Mouse (Mus musculus): ENCODE data around the gene Strada.
"Not testable (repeated sequence)": the region's sequence is repeated elsewhere in the genome, so short reads cannot be mapped to it uniquely, and the experiment has no call there.

The Strada gene

DNA sequence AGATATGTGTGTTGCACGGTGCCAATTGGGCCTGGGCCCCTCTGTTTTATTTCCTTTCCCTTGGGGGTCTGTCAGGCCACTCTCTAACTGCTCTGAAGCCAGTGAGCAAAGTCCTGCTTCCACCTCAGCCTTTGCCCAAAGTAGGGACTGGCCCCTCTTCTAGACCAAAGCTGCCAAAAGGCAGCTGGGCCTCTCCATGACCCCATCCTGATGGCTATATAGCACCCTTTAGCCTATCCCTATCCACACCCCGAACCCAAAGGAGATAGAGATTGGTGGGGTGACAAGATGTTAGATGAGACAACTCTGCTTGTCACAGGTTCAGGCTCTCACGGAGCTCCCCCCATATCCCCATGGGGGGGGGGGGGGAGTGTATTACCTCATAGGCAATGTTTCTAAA, 46.2 kb downstream of the Strada start:
- peaks cover 22% of the 10 kb centered on the region for H3K4me1 ChIP-seq (replicated peaks; ENCODE audit: low read depth, low read length)
- no peaks in the 10 kb centered on the region for H3K9me3 ChIP-seq (ENCODE audit: low read length)
- no peak for TF ChIP-seq CTCF (conservative IDR thresholded peaks at IDR 0.05; ENCODE audit: low read length)
- no peak for TF ChIP-seq NANOG (IDR thresholded peaks at IDR 0.05; ENCODE audit: borderline replicate concordance, low read length)
- TF ChIP-seq POU5F1 (IDR thresholded peaks at IDR 0.05; ENCODE audit: borderline replicate concordance, low read length): no peak
- H3K36me3 ChIP-seq (ENCODE audit: insufficient read depth, low read length): peaks cover 74% of the 10 kb centered on the region
- H3K4me3 ChIP-seq (replicated peaks; ENCODE audit: low read length): no peak overlapping the region
- H3K27me3 ChIP-seq (ENCODE audit: insufficient read depth, low read length): peaks cover 26% of the 10 kb centered on the region

DNA sequence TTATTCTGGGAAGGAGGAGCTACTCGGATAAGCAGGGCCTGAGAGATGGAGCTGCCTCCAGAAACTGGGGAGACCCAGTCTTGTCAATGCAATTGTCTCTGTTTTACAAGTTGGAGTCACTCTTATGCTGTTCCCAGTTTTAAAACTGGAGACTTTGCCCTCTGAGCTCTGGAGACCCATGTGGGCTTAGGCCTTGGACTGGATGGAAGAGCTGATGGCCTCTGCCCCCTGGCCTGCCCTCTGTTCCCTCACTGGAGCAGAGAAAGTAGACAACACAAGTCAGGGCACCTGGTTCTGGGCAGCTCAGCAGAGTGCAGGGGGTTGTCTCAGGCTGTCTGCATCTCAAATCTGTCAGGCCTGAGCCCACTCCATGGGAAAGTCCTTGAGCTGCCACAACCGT, 47.2 kb downstream of the Strada start:
- TF ChIP-seq POU5F1 (IDR thresholded peaks at IDR 0.05; ENCODE audit: borderline replicate concordance, low read length) (no peak), CTCF (conservative IDR thresholded peaks at IDR 0.05; ENCODE audit: low read length) (no peak), NANOG (IDR thresholded peaks at IDR 0.05; ENCODE audit: borderline replicate concordance, low read length) (no peak)
- H3K4me3 ChIP-seq (replicated peaks; ENCODE audit: low read length): no peak overlapping the region
- no peaks in the 10 kb centered on the region for H3K9me3 ChIP-seq (ENCODE audit: low read length)
- H3K36me3 ChIP-seq (ENCODE audit: insufficient read depth, low read length): peaks cover 83% of the 10 kb centered on the region
- peaks cover 16% of the 10 kb centered on the region for H3K4me1 ChIP-seq (replicated peaks; ENCODE audit: low read depth, low read length)
- H3K27me3 ChIP-seq (ENCODE audit: insufficient read depth, low read length): peaks cover 20% of the 10 kb centered on the region

DNA sequence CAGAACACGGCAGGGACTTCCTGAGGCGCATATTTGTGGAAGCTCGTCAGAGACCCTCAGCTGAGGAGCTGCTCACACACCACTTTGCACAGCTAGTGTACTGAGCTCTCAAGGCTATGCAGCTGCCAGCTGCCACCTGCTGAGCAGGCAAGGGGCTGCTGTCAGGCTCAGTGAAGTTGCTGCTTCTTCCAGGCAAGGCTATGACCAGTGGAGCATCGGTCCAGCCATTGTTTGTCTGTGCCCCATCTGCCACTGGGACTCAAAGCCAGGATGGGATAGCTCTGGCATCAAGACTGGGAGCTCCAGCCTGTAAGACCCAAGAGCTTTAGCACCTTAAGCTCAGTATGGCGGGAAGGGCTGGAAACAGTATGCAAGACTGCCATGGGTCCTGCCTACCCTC, 47.9 kb downstream of the Strada start:
- Histone ChIP-seq H3K27me3 (ENCODE audit: insufficient read depth, low read length) (peaks cover 15% of the 10 kb centered on the region), H3K4me3 (replicated peaks; ENCODE audit: low read length) (no peak overlapping the region), H3K36me3 (ENCODE audit: insufficient read depth, low read length) (peaks cover 90% of the 10 kb centered on the region), H3K4me1 (replicated peaks; ENCODE audit: low read depth, low read length) (peaks cover 12% of the 10 kb centered on the region), H3K9me3 (ENCODE audit: low read length) (no peaks in the 10 kb centered on the region)
- TF ChIP-seq CTCF (conservative IDR thresholded peaks at IDR 0.05; ENCODE audit: low read length): no peak
- TF ChIP-seq POU5F1 (IDR thresholded peaks at IDR 0.05; ENCODE audit: borderline replicate concordance, low read length): no peak
- TF ChIP-seq NANOG (IDR thresholded peaks at IDR 0.05; ENCODE audit: borderline replicate concordance, low read length): no peak

DNA sequence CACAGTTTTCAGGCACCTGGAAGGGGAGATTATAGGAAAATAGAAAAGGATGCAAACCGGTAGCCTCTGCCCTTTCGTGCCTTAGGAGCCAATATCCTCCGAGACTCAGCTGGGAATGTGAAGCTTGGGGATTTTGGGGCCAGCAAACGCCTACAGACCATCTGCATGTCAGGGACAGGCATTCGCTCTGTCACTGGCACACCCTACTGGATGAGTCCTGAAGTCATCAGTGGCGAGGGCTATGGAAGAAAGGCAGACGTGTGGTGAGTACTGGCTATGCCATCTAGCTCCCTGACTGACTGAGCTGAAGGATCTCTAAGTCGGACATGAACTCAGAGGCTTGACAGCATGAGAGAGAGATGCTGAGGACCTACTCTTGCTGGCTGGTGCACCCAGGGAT, 49.8 kb downstream of the Strada start:
- TF ChIP-seq CTCF (conservative IDR thresholded peaks at IDR 0.05; ENCODE audit: low read length): no peak
- no peak for TF ChIP-seq POU5F1 (IDR thresholded peaks at IDR 0.05; ENCODE audit: borderline replicate concordance, low read length)
- no peak for TF ChIP-seq NANOG (IDR thresholded peaks at IDR 0.05; ENCODE audit: borderline replicate concordance, low read length)
- H3K27me3 ChIP-seq (ENCODE audit: insufficient read depth, low read length): no peaks in the 10 kb centered on the region
- no peaks in the 10 kb centered on the region for H3K9me3 ChIP-seq (ENCODE audit: low read length)
- peaks cover 97% of the 10 kb centered on the region for H3K36me3 ChIP-seq (ENCODE audit: insufficient read depth, low read length)
- 0 out of 2 replicates have a peak, but pooled peaks cover 8% of the 10 kb centered on the region for H3K4me1 ChIP-seq (replicated peaks; ENCODE audit: low read depth, low read length)
- H3K4me3 ChIP-seq (replicated peaks; ENCODE audit: low read length): no peak overlapping the region

DNA sequence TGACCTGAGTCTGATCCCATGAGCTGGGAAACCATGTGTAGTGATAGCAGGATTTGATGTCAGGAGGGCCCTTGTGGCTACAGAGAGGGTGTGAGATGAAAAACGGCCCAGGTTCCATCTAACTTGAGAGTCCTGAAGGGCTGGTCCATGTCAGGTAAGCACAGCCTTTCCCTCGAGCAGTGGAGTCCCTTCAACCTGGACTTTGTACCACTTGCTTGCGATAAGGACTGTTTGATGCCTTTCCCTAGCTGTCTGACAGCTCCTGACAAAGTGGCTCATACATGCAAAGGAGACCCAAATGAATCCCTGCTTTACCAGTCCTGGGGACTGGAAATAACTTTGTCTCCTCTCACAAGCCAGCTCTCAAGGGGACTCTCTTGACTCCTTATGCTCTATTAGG, 50.7 kb downstream of the Strada start:
- Histone ChIP-seq H3K9me3 (ENCODE audit: low read length) (no peaks in the 10 kb centered on the region), H3K4me3 (replicated peaks; ENCODE audit: low read length) (no peak overlapping the region), H3K27me3 (ENCODE audit: insufficient read depth, low read length) (no peaks in the 10 kb centered on the region), H3K36me3 (ENCODE audit: insufficient read depth, low read length) (peaks cover 91% of the 10 kb centered on the region), H3K4me1 (replicated peaks; ENCODE audit: low read depth, low read length) (0 out of 2 replicates have a peak, but pooled peaks cover 8% of the 10 kb centered on the region)
- TF ChIP-seq CTCF (conservative IDR thresholded peaks at IDR 0.05; ENCODE audit: low read length) (no peak), POU5F1 (IDR thresholded peaks at IDR 0.05; ENCODE audit: borderline replicate concordance, low read length) (no peak), NANOG (IDR thresholded peaks at IDR 0.05; ENCODE audit: borderline replicate concordance, low read length) (no peak)

DNA sequence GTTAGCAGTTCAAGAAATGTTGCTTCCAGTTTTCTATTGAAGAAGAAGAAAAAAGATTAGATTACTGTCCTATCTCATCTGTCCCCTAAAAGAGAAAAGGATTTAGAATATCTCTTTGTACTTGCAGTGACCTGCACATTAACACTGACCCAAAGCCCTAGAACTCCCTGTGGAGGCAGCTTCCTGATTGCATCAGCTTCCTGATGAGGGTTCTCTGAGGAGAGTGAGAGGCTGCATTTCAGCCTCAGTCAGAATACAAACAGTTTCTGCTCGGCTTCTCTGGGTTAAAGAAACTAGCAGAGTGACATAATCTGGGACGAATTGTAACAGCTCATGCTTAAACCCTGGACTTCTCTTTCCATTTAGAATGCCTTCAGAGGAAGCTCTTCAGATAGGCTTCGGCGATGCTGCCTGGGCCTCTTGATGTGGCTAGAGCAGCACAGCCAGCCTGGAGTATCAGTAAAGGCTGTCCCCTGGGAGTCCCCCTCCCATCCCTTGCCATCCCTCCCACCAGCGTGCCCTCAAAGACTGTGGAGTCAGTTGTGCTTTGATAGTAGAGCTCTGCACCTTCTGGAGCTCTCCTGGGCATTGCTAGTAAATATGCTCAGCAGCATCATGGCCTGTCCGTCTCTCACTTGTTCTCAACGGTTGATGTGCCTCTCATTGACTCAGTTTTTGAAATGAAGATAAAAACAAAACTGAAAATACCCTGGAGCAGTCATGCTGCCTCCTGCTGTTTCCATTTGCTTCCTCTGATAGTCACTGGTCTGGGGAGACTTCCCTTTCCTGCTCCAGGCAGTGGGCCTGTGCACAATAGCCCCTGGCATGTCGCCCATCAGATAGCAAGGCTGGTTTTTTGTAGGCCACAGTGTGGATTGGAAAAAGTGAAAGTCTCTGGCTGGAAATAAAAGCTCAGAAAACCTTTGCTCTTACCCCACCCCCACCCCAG, 67.1 kb downstream of the Strada start:
- peaks cover 30% of the 10 kb centered on the region for H3K36me3 ChIP-seq (ENCODE audit: insufficient read depth, low read length)
- no peak for TF ChIP-seq NANOG (IDR thresholded peaks at IDR 0.05; ENCODE audit: borderline replicate concordance, low read length)
- TF ChIP-seq POU5F1 (IDR thresholded peaks at IDR 0.05; ENCODE audit: borderline replicate concordance, low read length): no peak
- TF ChIP-seq CTCF (conservative IDR thresholded peaks at IDR 0.05; ENCODE audit: low read length): no peak
- H3K9me3 ChIP-seq (ENCODE audit: low read length): no peaks in the 10 kb centered on the region
- peaks cover 24% of the 10 kb centered on the region for H3K4me1 ChIP-seq (replicated peaks; ENCODE audit: low read depth, low read length)
- H3K27me3 ChIP-seq (ENCODE audit: insufficient read depth, low read length): no peaks in the 10 kb centered on the region
- peak overlapping the region; percentile 37 for H3K4me3 ChIP-seq (replicated peaks; ENCODE audit: low read length)

DNA sequence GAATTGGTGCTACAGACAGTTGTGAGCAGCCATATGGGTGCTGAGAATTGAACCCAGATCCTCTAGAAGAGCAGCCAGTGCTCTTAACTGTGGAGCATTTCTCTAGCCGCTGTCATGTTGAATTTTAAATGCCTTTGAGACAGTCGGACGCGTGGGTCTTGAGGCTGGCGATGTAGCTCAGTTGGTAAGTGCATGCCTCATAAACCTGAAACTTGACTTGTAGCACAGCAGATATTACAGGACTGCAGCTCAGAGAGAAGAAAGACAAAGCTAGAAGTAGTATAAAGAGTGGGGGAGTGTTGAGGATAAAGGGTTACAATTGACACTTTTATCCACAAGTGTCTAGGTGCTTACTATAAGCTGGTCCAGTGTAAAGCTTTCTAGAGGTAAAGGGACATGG, 69.5 kb downstream of the Strada start:
- Histone ChIP-seq H3K4me3 (replicated peaks; ENCODE audit: low read length) (no peak overlapping the region), H3K4me1 (replicated peaks; ENCODE audit: low read depth, low read length) (peaks cover 24% of the 10 kb centered on the region), H3K9me3 (ENCODE audit: low read length) (no peaks in the 10 kb centered on the region), H3K27me3 (ENCODE audit: insufficient read depth, low read length) (no peaks in the 10 kb centered on the region), H3K36me3 (ENCODE audit: insufficient read depth, low read length) (peaks cover 37% of the 10 kb centered on the region)
- no peak for TF ChIP-seq NANOG (IDR thresholded peaks at IDR 0.05; ENCODE audit: borderline replicate concordance, low read length)
- no peak for TF ChIP-seq CTCF (conservative IDR thresholded peaks at IDR 0.05; ENCODE audit: low read length)
- TF ChIP-seq POU5F1 (IDR thresholded peaks at IDR 0.05; ENCODE audit: borderline replicate concordance, low read length): no peak

DNA sequence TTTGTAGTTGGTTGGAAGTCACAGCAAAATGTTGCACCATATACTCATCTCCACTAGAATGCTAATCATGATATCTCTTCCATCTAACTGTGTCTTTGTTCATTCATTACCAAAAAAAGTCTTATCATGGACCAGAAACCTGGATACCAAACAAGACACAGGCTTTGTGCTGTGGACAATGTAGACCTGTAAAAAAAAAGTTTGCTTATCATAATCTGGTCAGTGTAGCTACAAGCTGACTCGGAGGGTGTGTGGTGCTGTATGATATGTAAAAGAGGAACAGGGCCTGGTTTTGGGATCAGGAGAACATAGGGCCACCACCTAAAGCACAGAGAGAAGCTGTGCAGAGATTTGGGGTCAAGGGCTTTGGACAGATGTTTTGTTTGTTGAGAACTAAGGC, 72.5 kb downstream of the Strada start:
- Histone ChIP-seq H3K4me1 (replicated peaks; ENCODE audit: low read depth, low read length) (peaks cover 8% of the 10 kb centered on the region), H3K36me3 (ENCODE audit: insufficient read depth, low read length) (peaks cover 34% of the 10 kb centered on the region), H3K4me3 (replicated peaks; ENCODE audit: low read length) (no peak overlapping the region), H3K9me3 (ENCODE audit: low read length) (no peaks in the 10 kb centered on the region), H3K27me3 (ENCODE audit: insufficient read depth, low read length) (no peaks in the 10 kb centered on the region)
- TF ChIP-seq CTCF (conservative IDR thresholded peaks at IDR 0.05; ENCODE audit: low read length): no peak

DNA sequence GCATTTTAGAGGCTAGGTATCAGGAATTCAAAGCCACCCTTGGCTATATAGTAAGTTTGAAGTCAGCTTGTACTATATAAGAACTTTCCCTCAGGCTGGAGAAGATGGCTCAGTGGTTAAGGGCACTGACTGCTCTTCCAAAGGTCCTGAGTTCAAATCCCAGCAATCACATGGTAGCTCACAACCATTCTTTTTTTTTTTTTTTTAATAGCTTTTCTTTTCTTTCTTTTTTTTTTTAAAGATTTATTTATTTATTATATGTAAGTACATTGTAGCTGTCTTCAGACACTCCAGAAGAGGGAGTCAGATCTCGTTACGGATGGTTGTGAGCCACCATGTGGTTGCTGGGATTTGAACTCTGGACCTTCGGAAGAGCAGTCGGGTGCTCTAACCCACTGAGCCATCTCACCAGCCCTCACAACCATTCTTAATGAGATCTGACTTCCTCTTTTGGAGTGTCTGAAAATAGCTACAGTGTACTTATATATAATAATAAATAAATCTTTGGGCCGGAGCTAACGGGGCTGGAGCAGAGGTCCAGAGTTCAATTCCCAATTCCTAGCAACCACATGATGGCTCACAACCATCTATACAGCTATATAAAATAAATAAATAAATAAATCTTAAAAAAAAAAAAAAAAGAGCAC, 75.1 kb downstream of the Strada start:
- H3K36me3 ChIP-seq (ENCODE audit: insufficient read depth, low read length): peaks cover 50% of the 10 kb centered on the region
- not testable (repeated sequence) for H3K9me3 ChIP-seq (ENCODE audit: low read length); H3K4me1 ChIP-seq (replicated peaks; ENCODE audit: low read depth, low read length); H3K4me3 ChIP-seq (replicated peaks; ENCODE audit: low read length); H3K27me3 ChIP-seq (ENCODE audit: insufficient read depth, low read length)

Measured in E14TG2a.4 (cell line).